Mouse (Mus musculus): ENCODE results near the gene Olfr535.
"Not testable (repeated sequence)": the region's sequence is repeated elsewhere in the genome, so short reads cannot be mapped to it uniquely, and the experiment has no call there.

Olfr535 gene

DNA sequence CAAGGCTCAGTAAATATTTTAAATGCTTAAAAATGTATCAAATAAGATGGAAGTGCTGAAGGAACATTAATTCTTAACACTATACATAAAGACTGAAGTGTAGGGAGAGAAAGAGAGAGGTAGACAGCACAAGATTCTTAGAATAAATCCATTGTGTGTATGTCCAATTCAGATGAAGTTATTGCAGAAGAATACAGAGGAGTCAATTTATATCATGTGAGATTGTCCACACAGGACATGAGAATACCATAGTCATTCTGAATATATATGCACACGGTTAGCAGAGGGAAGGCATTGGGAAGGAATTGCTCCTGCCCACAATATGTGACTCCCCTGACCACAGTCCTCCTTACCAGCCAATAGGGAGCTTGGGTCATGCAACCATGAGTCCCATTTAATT is at the start of gene Olfr535:
Gene Olfr535 (plus strand): TSS at position 301 of the 400 bp plus-strand sequence.
- no peak for DNase-seq

GRCm38 (mm10) chr7:140443141-140443540 is 40.9 kb upstream of the Olfr535 start:
- DNase-seq: no peak

GRCm38 (mm10) chr7:140463070-140463469 is 20.9 kb upstream of the Olfr535 start, which contains the start of gene Olfr533:
Gene Olfr533, plus strand, starts transcription at chr7:140463370.
- not testable (repeated sequence) for DNase-seq

DNA sequence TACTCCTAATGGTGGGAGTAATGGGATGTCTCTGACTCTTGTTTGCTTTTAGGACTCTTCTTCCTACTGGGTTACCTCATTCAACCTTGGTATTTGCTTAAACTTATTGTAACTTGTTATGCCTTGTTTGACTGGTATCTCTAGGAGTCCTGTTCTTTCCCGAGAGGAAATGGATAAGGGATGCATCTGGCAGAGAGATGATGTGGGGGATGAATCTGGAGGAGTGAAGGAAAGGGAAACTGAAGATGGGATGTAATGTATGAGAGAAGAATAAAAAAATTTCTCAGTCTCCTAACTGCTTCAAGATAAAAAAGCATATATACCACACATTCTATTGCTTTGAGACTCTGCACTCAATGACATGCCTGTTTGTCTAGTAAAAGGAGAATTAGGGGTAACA is 6.1 kb upstream of the Olfr535 start:
- DNase-seq: no peak

GRCm38 (mm10) chr7:140478733-140479132 is 5.3 kb upstream of the Olfr535 start:
- DNase-seq: no peak

- no peak for DNase-seq
These were observed 5.0 kb downstream of the Olfr535 start for GRCm38 (mm10) chr7:140488981-140489380.

GRCm38 (mm10) chr7:140494231-140494630 is 10.2 kb downstream of the Olfr535 start:
- no peak for DNase-seq

- DNase-seq: no peak
These were observed 10.7 kb downstream of the Olfr535 start for GRCm38 (mm10) chr7:140494702-140495101.

- DNase-seq: not testable (repeated sequence)
These were observed 23.5 kb downstream of the Olfr535 start, which contains the start of gene Olfr536 for GRCm38 (mm10) chr7:140507346-140508021. Gene Olfr536, minus strand, starts transcription at chr7:140507396.

DNA sequence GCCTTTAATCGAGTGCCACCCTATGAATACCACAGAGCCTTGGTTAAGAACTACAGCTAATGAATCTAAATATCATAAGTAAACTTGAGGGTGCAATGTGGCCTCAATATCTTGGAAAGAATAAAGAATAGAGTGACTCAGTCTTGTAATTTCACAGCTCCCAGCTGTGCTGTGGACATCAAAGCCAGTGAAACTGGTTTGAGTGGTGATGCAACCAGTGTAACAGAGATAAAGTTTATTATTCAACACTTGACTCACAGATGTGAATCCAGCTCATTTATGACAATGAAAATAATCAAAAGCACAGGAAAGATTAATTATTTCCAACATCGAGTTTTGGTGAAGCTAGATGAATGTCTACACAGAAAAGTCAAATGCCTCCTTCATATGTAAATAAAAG is 55.7 kb downstream of the Olfr535 start:
- DNase-seq: no peak

All from thymus, adult 18-20 months (tissue).